Mouse (Mus musculus): ENCODE measurements around the gene Tceal5. TPM values are rescaled to one million over a fixed set of nuclear protein-coding genes. Genes with fewer than 3 reads are reported as not detected.

Gene Tceal5
- not detected for polyA plus RNA-seq (2017; shearing (Covaris generic))

GRCm38 (mm10) chrX:136203664-136204066 is at the start of gene Tceal5:
Tceal5 (minus strand) TSS chrX:136203876.

GRCm38 (mm10) chrX:136244574-136245229 is 41.0 kb upstream of the Tceal5 start, which contains the start of gene Tceal9:
Tceal9 (plus strand) TSS chrX:136245079.

GRCm38 (mm10) chrX:136214729-136215677 is 11.3 kb upstream of the Tceal5 start, which contains the start of the genes Tceal7 and Bex1:
Tceal7 (plus strand) TSS chrX:136214779.
Bex1 (minus strand) TSS chrX:136215513.

GRCm38 (mm10) chrX:136172118-136172551 is 31.5 kb downstream of the Tceal5 start, which contains the start of gene Tceal8:
Tceal8 (minus strand) TSS chrX:136172342.

Other genes starting within 250 kb of the Tceal5 start
- 10 to 100 TPM; 10.2 TPM for gene Arxes2, start 210.1 kb downstream of the Tceal5 start, polyA plus RNA-seq (2017; shearing (Covaris generic))
- not detected for gene Arxes1, start 170.5 kb downstream of the Tceal5 start, polyA plus RNA-seq (2017; shearing (Covaris generic))
- gene Bex2, start 135.6 kb downstream of the Tceal5 start, polyA plus RNA-seq (2017; shearing (Covaris generic)): under 1 TPM; 0.38 to 0.60 TPM
- under 1 TPM in 1 of 2 experiments, not detected in 1; 0.07 TPM for gene Nxf3, start 118.6 kb downstream of the Tceal5 start, polyA plus RNA-seq (2017; shearing (Covaris generic))
- gene Bex4, start 64.9 kb downstream of the Tceal5 start, polyA plus RNA-seq (2017; shearing (Covaris generic)): 1 to 10 TPM in 1 of 2 experiments, not detected in 1; 1.5 TPM
- 1 to 10 TPM; 1.1 to 2.7 TPM for gene Tceal8, start 31.5 kb downstream of the Tceal5 start, polyA plus RNA-seq (2017; shearing (Covaris generic))
- gene Tceal7, start 10.9 kb upstream of the Tceal5 start, polyA plus RNA-seq (2017; shearing (Covaris generic)): not detected
- under 1 TPM in 1 of 2 experiments, not detected in 1; 0.60 TPM for gene Bex1, start 11.6 kb upstream of the Tceal5 start, polyA plus RNA-seq (2017; shearing (Covaris generic))
- gene Tceal9, start 41.2 kb upstream of the Tceal5 start, polyA plus RNA-seq (2017; shearing (Covaris generic)): 10 to 100 TPM; 35.3 to 55.3 TPM
- 10 to 100 TPM; 93.0 to 94.3 TPM for gene Bex3, start 66.4 kb upstream of the Tceal5 start, polyA plus RNA-seq (2017; shearing (Covaris generic))

Measured in activated CD4-positive, CD25-positive, alpha-beta regulatory T cell (primary cell).